Mouse (Mus musculus) hindbrain, embryonic 11.5 days (tissue): Measurements from ENCODE around the gene Usp1. TPM values are rescaled to one million over a fixed set of nuclear protein-coding genes. Genes with fewer than 3 reads are reported as not detected.

ENCODE experiments used
- ATAC-seq: fragments of 200-750 bp; cut with Nextera tagmentation; 2 replicates; pipeline ENCODE4 v1.8.0; 2017; ENCODE audit warnings: mild to moderate bottlenecking, moderate TSS enrichment, moderate library complexity; ENCODE audit not compliant: low FRiP score
- DNase-seq: peaks from one replicate; pipeline ENCODE4 v3.0.0-alpha.2; 2015; ENCODE audit warnings: low spot score
- H3K27ac ChIP-seq: fragments of 300-500 bp; sonication (generic); 2 replicates; pipeline ENCODE4 v1.5.1; 2014; ENCODE audit warnings: mild to moderate bottlenecking, low read depth, low read length
- H3K27me3 ChIP-seq: fragments of 300-500 bp; sonication (generic); 2 replicates; pipeline ENCODE4 v1.6.1; 2014; ENCODE audit warnings: mild to moderate bottlenecking, low read length, moderate library complexity, mixed read lengths; ENCODE audit not compliant: control insufficient read depth, insufficient read depth
- H3K36me3 ChIP-seq: fragments of 300-500 bp; sonication (generic); 2 replicates; pipeline ENCODE4 v1.6.1; 2014; ENCODE audit warnings: mild to moderate bottlenecking, low read length, moderate library complexity, mixed read lengths; ENCODE audit not compliant: control insufficient read depth, insufficient read depth
- H3K4me1 ChIP-seq: fragments of 300-500 bp; sonication (generic); replicated peaks from 2 replicates; pipeline ENCODE4 v1.6.1; 2014; ENCODE audit warnings: low read length, mixed read lengths; ENCODE audit not compliant: control insufficient read depth, insufficient read depth
- H3K4me2 ChIP-seq: fragments of 300-500 bp; sonication (generic); replicated peaks from 2 replicates; pipeline ENCODE4 v1.6.1; 2014; ENCODE audit warnings: mild to moderate bottlenecking, low read depth, low read length
- H3K4me3 ChIP-seq: fragments of 300-500 bp; sonication (generic); 2 replicates; pipeline ENCODE4 v1.5.1; 2014; ENCODE audit warnings: low read depth, low read length
- H3K9ac ChIP-seq: fragments of 300-500 bp; sonication (generic); 2 replicates; pipeline ENCODE4 v1.6.1; 2014; ENCODE audit warnings: low read depth, low read length
- H3K9me3 ChIP-seq: fragments of 300-500 bp; sonication (generic); 2 replicates; pipeline ENCODE4 v1.6.1; 2016; ENCODE audit warnings: low read length; ENCODE audit not compliant: control insufficient read depth
- WGBS: fragments of 180-500 bp; shearing (Covaris S2); extraction: QIAGEN DNeasy Blood & Tissue Kit; methylation state at CpG from one replicate; pipeline ENCODE4 v1.1.7; 2014; 5-methylcytosine and 5-hydroxymethylcytosine counted together
- polyA plus RNA-seq: library from polyadenylated mRNA; unstranded; fragments of >200 nt; fragmentation: Nextera tagmentation; extraction: Ambion mirVana; gene quantifications from 2 replicates; pipeline ENCODE4 v1.2.1, GENCODE M21; 2014

Usp1 gene
- polyA plus RNA-seq: 112 and 115 TPM in 2 replicates

DNA sequence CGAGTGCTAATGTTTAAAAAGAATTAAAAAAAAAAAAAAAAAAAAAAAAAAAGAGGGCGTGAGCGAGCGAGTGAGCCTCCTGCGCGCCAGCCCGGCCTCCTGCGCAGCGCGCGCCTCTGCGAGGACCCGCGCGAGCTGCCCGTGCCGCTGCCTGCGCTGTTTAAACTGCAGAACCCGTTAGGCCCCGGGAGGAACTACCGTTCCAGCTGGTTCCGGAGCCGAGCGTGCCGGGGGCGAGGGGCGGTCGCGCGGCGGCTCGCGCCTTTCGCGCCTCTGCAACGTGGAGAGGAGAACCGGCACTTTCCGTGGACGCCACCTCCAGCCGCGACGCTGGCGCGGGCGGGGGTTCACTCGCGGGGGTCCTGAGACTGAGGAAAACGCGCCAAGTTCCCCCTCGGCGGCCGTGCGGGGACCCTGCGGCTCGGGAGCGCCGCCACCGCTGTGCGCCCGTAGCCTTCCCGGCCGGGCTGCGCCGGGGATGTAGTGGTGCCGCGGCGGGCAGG lies at the start of gene Usp1:
TSS of gene Usp1 (plus strand) at position 243 of the 503 bp plus-strand sequence.
- Histone ChIP-seq H3K27me3 (no peaks in the 10 kb centered on the region), H3K4me1 (no peaks in the 10 kb centered on the region; the same call in 1 of the 2 replicates), H3K4me3 (peak within 1 kb of the TSS; percentile 95), H3K27ac (peak within 1 kb of the TSS; percentile 99), H3K9me3 (no peaks in the 10 kb centered on the region), H3K9ac (peak within 1 kb of the TSS; percentile 95), H3K4me2 (peak within 1 kb of the TSS; percentile 80), H3K36me3 (no peaks in the 10 kb centered on the region)
- WGBS: 0% methylated on average over 38 of the region's 67 CpGs
- peak; percentile 82 for DNase-seq
- ATAC-seq: peak; percentile 73

DNA sequence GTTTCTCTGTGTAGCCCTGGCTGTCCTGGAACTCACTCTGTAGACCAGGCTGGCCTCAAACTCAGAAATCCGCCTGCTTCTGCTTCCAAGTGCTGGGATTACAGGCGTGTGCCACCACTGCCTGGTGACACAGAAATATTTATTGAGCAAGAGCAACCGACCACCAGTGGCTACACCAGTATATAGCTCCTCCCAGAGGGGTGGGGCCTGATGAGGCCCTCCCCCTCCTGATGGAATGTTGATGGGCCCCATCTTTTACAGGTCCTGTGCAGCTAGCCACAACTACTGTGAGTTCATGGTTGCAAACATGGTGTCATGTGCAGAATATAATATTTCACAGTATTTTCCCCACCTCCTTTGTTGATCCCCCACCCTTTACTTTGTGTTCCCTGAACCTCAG lies 40.9 kb upstream of the Usp1 start:
- H3K9ac ChIP-seq: no peak overlapping the region
- WGBS: 74% methylated on average over 3 of the region's 3 CpGs
- H3K36me3 ChIP-seq: no peaks in the 10 kb centered on the region
- no peak overlapping the region for H3K4me2 ChIP-seq
- ATAC-seq (no peak), DNase-seq (no peak)
- no peaks in the 10 kb centered on the region for H3K27me3 ChIP-seq
- no peak overlapping the region for H3K27ac ChIP-seq
- no peaks in the 10 kb centered on the region for H3K9me3 ChIP-seq
- no peaks in the 10 kb centered on the region for H3K4me1 ChIP-seq
- H3K4me3 ChIP-seq: no peak overlapping the region

DNA sequence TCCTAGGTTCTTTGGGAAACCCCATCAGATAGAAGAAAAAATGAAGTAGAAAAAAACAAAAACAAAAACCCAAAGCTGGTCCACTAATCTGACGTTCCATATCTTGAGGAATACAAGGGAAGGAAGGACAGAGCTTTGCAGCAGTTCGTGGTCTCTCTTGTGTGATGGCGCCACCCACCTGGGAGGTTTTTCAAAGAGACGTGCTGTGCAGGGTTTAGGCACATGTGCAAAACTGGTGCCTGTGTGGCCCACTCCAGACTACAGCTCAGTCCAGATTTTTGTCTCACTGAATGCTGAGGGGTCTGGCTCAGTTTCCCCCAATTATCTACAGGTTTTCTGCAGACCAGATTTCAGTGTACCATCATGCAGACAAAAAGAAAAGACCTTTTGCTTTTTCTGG lies 37.2 kb upstream of the Usp1 start:
- Histone ChIP-seq H3K4me3 (no peak overlapping the region), H3K27ac (no peak overlapping the region), H3K9ac (no peak overlapping the region), H3K27me3 (no peaks in the 10 kb centered on the region), H3K9me3 (no peaks in the 10 kb centered on the region), H3K36me3 (no peaks in the 10 kb centered on the region), H3K4me2 (no peak overlapping the region), H3K4me1 (no peaks in the 10 kb centered on the region)
- DNase-seq (no peak), ATAC-seq (no peak)
- WGBS: 77% methylated on average over 4 of the region's 4 CpGs

DNA sequence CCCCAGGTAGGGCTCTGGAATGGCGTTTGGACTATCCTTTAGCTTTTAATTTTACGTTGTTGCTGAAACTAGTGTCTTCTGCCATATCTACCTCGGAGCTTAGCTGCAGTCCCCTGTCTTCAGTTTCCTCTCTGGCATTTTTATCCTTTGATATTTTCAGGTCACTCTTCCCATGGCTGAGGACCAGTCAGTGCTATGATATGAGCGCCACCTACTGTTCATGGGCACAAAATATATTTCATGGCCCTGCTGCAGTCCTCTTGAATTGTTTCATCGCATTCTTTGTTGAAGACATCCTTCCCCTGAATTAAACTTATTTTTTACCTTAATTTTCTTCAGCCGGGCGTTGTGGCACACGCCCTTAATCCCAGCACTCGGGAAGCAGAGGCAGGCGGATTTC lies 36.5 kb upstream of the Usp1 start:
- Histone ChIP-seq H3K4me1 (no peaks in the 10 kb centered on the region), H3K27ac (no peak overlapping the region), H3K4me2 (no peak overlapping the region), H3K27me3 (no peaks in the 10 kb centered on the region), H3K9me3 (no peaks in the 10 kb centered on the region), H3K9ac (no peak overlapping the region), H3K36me3 (no peaks in the 10 kb centered on the region), H3K4me3 (no peak overlapping the region)
- peak; percentile 79 for DNase-seq
- WGBS: 25% methylated on average over 10 of the region's 10 CpGs
- no peak for ATAC-seq

- DNase-seq (no peak), ATAC-seq (no peak)
- Histone ChIP-seq H3K36me3 (no peaks in the 10 kb centered on the region), H3K27ac (no peak overlapping the region), H3K9me3 (no peaks in the 10 kb centered on the region), H3K4me2 (no peak overlapping the region), H3K4me3 (no peak overlapping the region), H3K4me1 (no peaks in the 10 kb centered on the region), H3K9ac (no peak overlapping the region), H3K27me3 (no peaks in the 10 kb centered on the region)
- WGBS: 89% methylated on average over 5 of the region's 5 CpGs
These were observed 13.4 kb upstream of the Usp1 start for GRCm38 (mm10) chr4:98910246-98910645.

DNA sequence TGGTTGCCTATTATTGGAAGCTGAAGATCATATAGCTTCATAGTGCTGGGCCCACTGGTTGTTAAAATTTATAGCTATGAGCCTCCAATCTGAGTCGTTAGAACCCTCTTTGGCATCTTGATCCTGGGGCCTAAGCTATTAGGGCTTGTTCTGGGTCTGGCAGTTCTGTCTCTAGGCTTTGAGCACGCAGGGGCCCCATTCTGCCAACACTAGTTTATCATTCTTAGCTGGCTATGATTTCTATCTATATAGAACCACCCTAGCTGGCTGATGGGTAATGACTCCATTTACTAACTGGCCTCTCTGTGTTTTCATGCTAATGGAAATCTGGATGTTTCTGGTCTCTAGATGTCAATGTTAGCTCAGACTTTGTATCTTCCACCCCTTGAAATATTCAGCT lies 5.9 kb upstream of the Usp1 start:
- WGBS: 84% methylated on average over 2 of the region's 2 CpGs
- no peaks in the 10 kb centered on the region for H3K36me3 ChIP-seq
- H3K27me3 ChIP-seq: no peaks in the 10 kb centered on the region
- no peak overlapping the region for H3K9ac ChIP-seq
- no peak overlapping the region for H3K4me3 ChIP-seq
- no peak for ATAC-seq
- H3K4me1 ChIP-seq: no peaks in the 10 kb centered on the region; the same call in 1 of the 2 replicates
- no peak overlapping the region for H3K4me2 ChIP-seq
- no peak overlapping the region for H3K27ac ChIP-seq
- no peaks in the 10 kb centered on the region for H3K9me3 ChIP-seq
- no peak for DNase-seq

DNA sequence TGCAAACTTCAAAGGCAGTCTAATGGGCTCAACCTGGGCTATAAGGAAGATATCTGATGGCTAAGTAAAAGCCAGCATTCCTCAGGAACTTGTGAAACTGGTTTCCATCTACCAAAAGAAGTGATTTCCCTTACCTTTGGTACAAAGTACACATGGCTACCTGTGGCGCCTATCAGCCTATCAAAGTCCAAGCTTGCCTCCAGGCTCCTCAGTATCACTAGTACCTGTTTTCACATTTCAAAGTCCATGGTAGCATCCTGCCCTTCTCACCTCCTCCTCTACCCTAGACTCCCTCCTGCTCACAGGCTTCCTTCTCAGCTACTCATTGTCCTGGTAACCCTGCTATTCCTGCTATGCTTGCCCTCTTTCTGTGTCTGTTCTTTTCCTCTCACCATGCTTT lies 5.4 kb upstream of the Usp1 start:
- Histone ChIP-seq H3K9me3 (no peaks in the 10 kb centered on the region), H3K27ac (no peak overlapping the region), H3K36me3 (no peaks in the 10 kb centered on the region), H3K27me3 (no peaks in the 10 kb centered on the region), H3K4me2 (no peak overlapping the region), H3K4me3 (no peak overlapping the region), H3K4me1 (no peaks in the 10 kb centered on the region; the same call in 1 of the 2 replicates), H3K9ac (no peak overlapping the region)
- no peak for DNase-seq
- 88% methylated on average over 1 of the region's 1 CpGs for WGBS
- no peak for ATAC-seq

GRCm38 (mm10) chr4:98920896-98921295 lies 2.7 kb upstream of the Usp1 start:
- no peaks in the 10 kb centered on the region for H3K9me3 ChIP-seq
- no peak overlapping the region for H3K9ac ChIP-seq
- H3K36me3 ChIP-seq: no peaks in the 10 kb centered on the region
- DNase-seq (no peak), ATAC-seq (no peak)
- H3K27me3 ChIP-seq: no peaks in the 10 kb centered on the region
- no peaks in the 10 kb centered on the region; the same call in 1 of the 2 replicates for H3K4me1 ChIP-seq
- H3K4me2 ChIP-seq: no peak overlapping the region
- H3K4me3 ChIP-seq: no peak overlapping the region
- WGBS: 88% methylated on average over 4 of the region's 4 CpGs
- no peak overlapping the region for H3K27ac ChIP-seq

GRCm38 (mm10) chr4:98922061-98922642 lies 1.5 kb upstream of the Usp1 start:
- peak; percentile 7 for ATAC-seq
- H3K9me3 ChIP-seq: no peaks in the 10 kb centered on the region
- H3K36me3 ChIP-seq: no peaks in the 10 kb centered on the region
- peak overlapping the region; percentile 80 for H3K4me2 ChIP-seq
- no peaks in the 10 kb centered on the region; the same call in 1 of the 2 replicates for H3K4me1 ChIP-seq
- DNase-seq: peak; percentile 31
- H3K9ac ChIP-seq: peak overlapping the region; percentile 78
- WGBS: 19% methylated on average over 18 of the region's 18 CpGs
- H3K27me3 ChIP-seq: no peaks in the 10 kb centered on the region
- peak overlapping the region; percentile 92 for H3K27ac ChIP-seq
- H3K4me3 ChIP-seq: peak overlapping the region; percentile 95
